Mouse (Mus musculus) left cerebral cortex, postnatal 4 days (tissue): ENCODE measurements at regions not wholly inside any gene's neighbourhood (a gene's known extent, or its start where the extent isn't known, plus 50 kb on each side); places are given as distances from the start of the nearest gene placed in this dataset.

Experiments
- DNase-seq: peaks from one replicate; pipeline ENCODE4 v3.0.0-alpha.2; 2022
- intact Hi-C: fragments of 180-260 bp; cut with DNase I; formaldehyde crosslinking; loops from one replicate; pipeline ENCODE4 v1.15.1; 2025

GRCm38 (mm10) chr1:128983411-128983810 lies 289.7 kb upstream of the Thsd7b start:
- intact Hi-C loops: no loop called here
- peak; percentile 81 for DNase-seq

- peak; percentile 69 for DNase-seq
- intact Hi-C loops: no loop called here
These were observed 297.5 kb upstream of the Thsd7b start for GRCm38 (mm10) chr1:128975586-128975985.

GRCm38 (mm10) chr1:128951436-128951835 lies 321.7 kb upstream of the Thsd7b start:
- intact Hi-C loops: no loop called here

GRCm38 (mm10) chr1:128950512-128950911 lies 322.6 kb upstream of the Thsd7b start:
- peak; percentile 32 for DNase-seq
- intact Hi-C loops: no loop called here

More at GRCm38 (mm10) chr1:128951436-128951835, 321.7 kb upstream of the Thsd7b start:
- no peak for DNase-seq

GRCm38 (mm10) chr1:128914811-128915210 lies 322.7 kb upstream of the Cxcr4 start:
- no peak for DNase-seq
- intact Hi-C loops: no loop called here

GRCm38 (mm10) chr1:128912532-128912931 lies 320.4 kb upstream of the Cxcr4 start:
- DNase-seq: no peak
- intact Hi-C loops: no loop called here

GRCm38 (mm10) chr1:128907566-128907965 lies 315.5 kb upstream of the Cxcr4 start:
- DNase-seq: no peak
- intact Hi-C loops: no loop called here

GRCm38 (mm10) chr1:128898025-128898424 lies 305.9 kb upstream of the Cxcr4 start:
- no peak for DNase-seq
- intact Hi-C loops: no loop called here

- peak; percentile 17 for DNase-seq
- intact Hi-C loops: no loop called here
These were observed 302.5 kb upstream of the Cxcr4 start for GRCm38 (mm10) chr1:128894546-128894945.

GRCm38 (mm10) chr1:128878291-128878690 lies 286.2 kb upstream of the Cxcr4 start:
- no peak for DNase-seq

GRCm38 (mm10) chr1:128875289-128875688 lies 283.2 kb upstream of the Cxcr4 start:
- DNase-seq: peak; percentile 56
- intact Hi-C loops: loop anchor here (10.0 kb wide), 4 partner anchors 200 to 1480 kb away; no protein-coding TSS in a partner anchor

More at GRCm38 (mm10) chr1:128878291-128878690, 286.2 kb upstream of the Cxcr4 start:
- intact Hi-C loops: loop anchor here (10.0 kb wide), 4 partner anchors 197 to 1477 kb away; no protein-coding TSS in a partner anchor

- intact Hi-C loops: loop anchor here (10.0 kb wide), 4 partner anchors 201 to 1481 kb away; no protein-coding TSS in a partner anchor
- DNase-seq: no peak
These were observed 282.1 kb upstream of the Cxcr4 start for GRCm38 (mm10) chr1:128874190-128874589.

GRCm38 (mm10) chr1:128868761-128869160 lies 276.7 kb upstream of the Cxcr4 start:
- DNase-seq: no peak
- intact Hi-C loops: no loop called here

GRCm38 (mm10) chr1:128860537-128860936 lies 268.4 kb upstream of the Cxcr4 start:
- DNase-seq: no peak
- intact Hi-C loops: no loop called here

GRCm38 (mm10) chr1:128860094-128860493 lies 268.0 kb upstream of the Cxcr4 start:
- DNase-seq: no peak

GRCm38 (mm10) chr1:128858661-128859060 lies 266.6 kb upstream of the Cxcr4 start:
- intact Hi-C loops: no loop called here
- no peak for DNase-seq

More at GRCm38 (mm10) chr1:128860094-128860493, 268.0 kb upstream of the Cxcr4 start:
- intact Hi-C loops: no loop called here

- intact Hi-C loops: no loop called here
These were observed 264.8 kb upstream of the Cxcr4 start for GRCm38 (mm10) chr1:128856933-128857332.

GRCm38 (mm10) chr1:128854649-128855048 lies 262.6 kb upstream of the Cxcr4 start:
- no peak for DNase-seq
- intact Hi-C loops: no loop called here

More at GRCm38 (mm10) chr1:128856933-128857332, 264.8 kb upstream of the Cxcr4 start:
- DNase-seq: peak; percentile 74

- no peak for DNase-seq
These were observed 261.2 kb upstream of the Cxcr4 start for GRCm38 (mm10) chr1:128853286-128853685.

GRCm38 (mm10) chr1:128837361-128837760 lies 245.3 kb upstream of the Cxcr4 start:
- intact Hi-C loops: no loop called here
- no peak for DNase-seq

More at GRCm38 (mm10) chr1:128853286-128853685, 261.2 kb upstream of the Cxcr4 start:
- intact Hi-C loops: no loop called here

GRCm38 (mm10) chr1:128835510-128835909 lies 243.4 kb upstream of the Cxcr4 start:
- no peak for DNase-seq
- intact Hi-C loops: no loop called here

- intact Hi-C loops: no loop called here
These were observed 241.1 kb upstream of the Cxcr4 start for GRCm38 (mm10) chr1:128833096-128833715.

More at GRCm38 (mm10) chr1:128833096-128833715, 241.1 kb upstream of the Cxcr4 start:
- DNase-seq: peak; percentile 53
